Mouse (Mus musculus) CH12.LX (cell line): ENCODE measurements around the gene Gm21977.
"Not testable (repeated sequence)": the region's sequence is repeated elsewhere in the genome, so short reads cannot be mapped to it uniquely, and the experiment has no call there.

ENCODE experiments used
- E2F4 ChIP-seq: IDR thresholded peaks from 2 replicates; pipeline ENCODE4 v1.6.1; 2011; ENCODE audit warnings: low read depth, low read length, improper control_type of control experiment; ENCODE audit not compliant: insufficient replicate concordance
- ELF1 ChIP-seq: IDR thresholded peaks from 2 replicates; pipeline ENCODE4 v1.6.1; 2014; ENCODE audit warnings: low read depth, mild to moderate bottlenecking, inconsistent platforms, low read length, improper control_type of control experiment
- EP300 ChIP-seq: IDR thresholded peaks from 2 replicates; pipeline ENCODE4 v1.6.1; 2011; ENCODE audit warnings: low read length, improper control_type of control experiment
- ETS1 ChIP-seq: conservative IDR thresholded peaks from 2 replicates; pipeline ENCODE4 v1.6.1; 2012; ENCODE audit warnings: low read depth, mild to moderate bottlenecking, inconsistent platforms, low read length, improper control_type of control experiment, moderate library complexity
- GABPA ChIP-seq: IDR thresholded peaks from 2 replicates; pipeline ENCODE4 v1.6.1; 2012; ENCODE audit warnings: low read depth, low read length, improper control_type of control experiment, inconsistent platforms; ENCODE audit not compliant: insufficient replicate concordance
- JUND ChIP-seq: conservative IDR thresholded peaks from 2 replicates; pipeline ENCODE4 v1.6.1; 2011; ENCODE audit warnings: low read depth, low read length, improper control_type of control experiment
- KAT2A ChIP-seq: IDR thresholded peaks from 2 replicates; pipeline ENCODE4 v1.6.1; 2012; ENCODE audit warnings: low read length, improper control_type of control experiment, inconsistent platforms; ENCODE audit not compliant: insufficient replicate concordance
- POLR2A ChIP-seq: IDR thresholded peaks from 2 replicates; pipeline ENCODE4 v1.6.1; 2011; ENCODE audit warnings: low read depth, mild to moderate bottlenecking, improper control_type of control experiment, low read length

DNA sequence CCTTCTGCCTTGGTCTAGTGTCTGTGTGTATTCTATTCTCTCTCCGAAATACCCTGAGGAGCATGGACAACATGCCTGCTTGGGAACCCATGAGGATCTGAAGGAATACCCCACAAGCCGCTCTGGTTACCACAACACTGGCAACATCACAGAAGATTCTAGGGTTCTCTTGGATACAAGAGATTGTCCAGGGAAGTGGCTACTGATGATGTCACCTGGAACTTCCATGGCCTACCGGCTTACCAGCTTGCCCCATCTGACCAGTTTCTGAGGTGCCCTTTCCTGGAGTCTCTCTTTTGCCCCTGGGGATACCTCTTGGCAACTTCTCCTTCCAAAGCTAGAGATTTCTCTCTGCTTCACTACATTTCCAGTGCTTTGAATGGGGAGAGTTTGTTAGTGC, at the start of gene Gm21977:
- not testable (repeated sequence) for TF ChIP-seq ETS1, EP300, JUND, GABPA, ELF1, E2F4, KAT2A, POLR2A
